Mouse (Mus musculus) yolk sac, embryonic 10.5 days (tissue): ENCODE results near the gene Rgmb.

Experiments
- DNase-seq: peaks from one replicate; pipeline ENCODE4 v3.0.0-alpha.2; 2017; ENCODE audit warnings: low spot score

Rgmb gene

GRCm38 (mm10) chr17:15776349-15776748, 54.5 kb downstream of the Rgmb start:
- DNase-seq: no peak

GRCm38 (mm10) chr17:15774565-15775215, 56.1 kb downstream of the Rgmb start:
- no peak for DNase-seq

GRCm38 (mm10) chr17:15773956-15774355, 56.9 kb downstream of the Rgmb start:
- no peak for DNase-seq

GRCm38 (mm10) chr17:15769081-15769724, 61.6 kb downstream of the Rgmb start:
- no peak for DNase-seq

- no peak for DNase-seq
Measured at GRCm38 (mm10) chr17:15761191-15761590, 69.6 kb downstream of the Rgmb start.
